Mouse (Mus musculus) limb, embryonic 12.5 days (tissue): Measurements from ENCODE around the gene Zfp526. TPM values are rescaled to one million over a fixed set of nuclear protein-coding genes. Genes with fewer than 3 reads are reported as not detected.

Source experiments
- ATAC-seq: fragments of 200-750 bp; cut with Nextera tagmentation; 2 replicates; pipeline ENCODE4 v1.8.0; 2017; ENCODE audit warnings: low read depth, moderate TSS enrichment; ENCODE audit not compliant: insufficient number of reproducible peaks, insufficient read depth, low FRiP score, low TSS enrichment
- H3K27ac ChIP-seq: fragments of 300-500 bp; sonication (generic); 2 replicates; pipeline ENCODE4 v1.5.1; 2016; ENCODE audit warnings: mild to moderate bottlenecking, moderate library complexity
- H3K27me3 ChIP-seq: fragments of 300-500 bp; sonication (generic); 2 replicates; pipeline ENCODE4 v1.6.1; 2016; ENCODE audit warnings: mild to moderate bottlenecking, moderate library complexity
- H3K36me3 ChIP-seq: fragments of 300-500 bp; sonication (generic); 2 replicates; pipeline ENCODE4 v1.6.1; 2016; ENCODE audit warnings: mild to moderate bottlenecking, moderate library complexity
- H3K4me1 ChIP-seq: fragments of 300-500 bp; sonication (generic); replicated peaks from 2 replicates; pipeline ENCODE4 v1.6.1; 2016
- H3K4me2 ChIP-seq: fragments of 300-500 bp; sonication (generic); 2 replicates; pipeline ENCODE4 v1.6.1; 2016; ENCODE audit warnings: mild to moderate bottlenecking, moderate library complexity
- H3K4me3 ChIP-seq: fragments of 300-500 bp; sonication (generic); replicated peaks from 2 replicates; pipeline ENCODE4 v1.5.1; 2016; ENCODE audit warnings: mild to moderate bottlenecking
- H3K9ac ChIP-seq: fragments of 300-500 bp; sonication (generic); replicated peaks from 2 replicates; pipeline ENCODE4 v1.6.1; 2016; ENCODE audit warnings: mild to moderate bottlenecking, moderate library complexity
- H3K9me3 ChIP-seq: fragments of 300-500 bp; sonication (generic); 2 replicates; pipeline ENCODE4 v1.6.1; 2016; ENCODE audit warnings: mild to moderate bottlenecking, moderate library complexity
- WGBS: fragments of 180-500 bp; shearing (Covaris S2); methylation state at CpG from one replicate; pipeline ENCODE4 v1.1.7; 2016; 5-methylcytosine and 5-hydroxymethylcytosine counted together
- polyA plus RNA-seq: library from polyadenylated mRNA; unstranded; fragments of >200 nt; fragmentation: Nextera tagmentation; extraction: Ambion mirVana; gene quantifications from 2 replicates; pipeline ENCODE4 v1.2.1, GENCODE M21; 2016

Gene Zfp526
- 3.1 and 3.4 TPM in 2 replicates for polyA plus RNA-seq

DNA sequence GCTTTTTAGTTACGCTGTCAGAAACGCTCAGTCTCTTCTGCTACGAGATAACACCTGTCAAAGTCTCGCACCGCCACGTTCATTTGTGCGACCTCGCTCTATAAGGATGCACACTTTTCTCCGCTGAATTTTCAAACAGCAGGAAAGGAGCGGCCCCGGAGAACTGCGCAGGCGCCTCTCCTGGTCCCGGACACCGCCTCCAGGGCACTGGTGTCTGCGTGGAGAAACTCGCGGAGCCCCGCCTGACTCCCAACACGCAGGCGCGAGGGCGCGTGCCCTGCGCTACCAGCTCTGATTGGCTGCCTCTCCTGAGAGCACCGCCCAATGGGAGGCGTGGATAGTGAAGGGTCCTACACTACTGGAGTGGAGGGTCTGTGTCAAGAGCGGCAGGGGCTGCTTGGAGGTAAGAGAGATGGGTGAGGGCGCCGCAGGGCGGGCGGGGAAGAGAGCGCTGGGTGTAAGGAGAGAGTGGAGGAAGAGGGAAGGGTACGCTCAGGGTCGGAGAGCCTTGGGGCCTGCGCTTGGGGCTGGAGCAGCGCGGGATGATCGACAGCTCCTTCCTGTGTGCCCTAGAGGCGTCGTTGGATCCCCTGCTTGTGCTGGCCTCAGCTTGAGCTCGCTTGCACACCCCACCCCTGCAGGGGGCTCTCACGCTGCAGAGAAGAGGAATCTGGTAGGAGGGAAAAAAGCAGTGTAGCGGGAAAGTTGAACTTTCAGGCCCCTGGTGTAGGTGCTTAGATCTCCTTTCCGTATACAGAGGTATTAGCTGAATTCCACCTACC lies at the start of gene Zfp526:
Gene Zfp526 (plus strand): TSS at position 324 of the 782 bp plus-strand sequence.
- ATAC-seq, result peak; percentile 96
- no peaks in the 10 kb centered on the region for H3K27me3 ChIP-seq
- H3K4me2 ChIP-seq, result peak within 1 kb of the TSS; percentile 92
- no peaks in the 10 kb centered on the region for H3K9me3 ChIP-seq
- H3K27ac ChIP-seq, result peak within 1 kb of the TSS; percentile 84
- peaks cover 27% of the 10 kb centered on the region for H3K4me1 ChIP-seq
- WGBS, result under 1% methylated on average over 45 of the region's 45 CpGs
- H3K36me3 ChIP-seq, result peaks cover 44% of the 10 kb centered on the region
- H3K4me3 ChIP-seq, result peak within 1 kb of the TSS; percentile 71
- peak within 1 kb of the TSS; percentile 71 for H3K9ac ChIP-seq

DNA sequence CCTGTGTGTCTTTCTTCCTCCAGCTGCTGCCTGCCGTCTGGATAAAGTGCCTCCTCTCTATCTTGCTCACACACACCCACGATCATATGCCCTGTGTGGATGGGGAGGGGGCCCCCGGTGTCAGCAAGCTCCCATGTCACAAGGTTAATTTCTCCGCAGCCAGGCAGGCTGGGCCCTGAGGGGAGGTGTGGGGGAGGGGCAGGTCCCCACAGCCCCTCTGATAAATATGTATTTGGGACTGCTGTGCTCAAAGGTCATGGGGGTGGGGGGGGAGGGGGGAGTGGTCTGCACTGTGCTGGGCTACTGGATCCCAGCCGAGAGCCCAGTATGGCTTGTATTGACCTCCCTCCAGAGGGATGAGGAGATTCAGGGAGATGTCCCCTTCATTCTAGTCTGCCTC lies 48.6 kb upstream of the Zfp526 start:
- H3K9ac ChIP-seq, result no peak overlapping the region
- no peak for ATAC-seq
- H3K27me3 ChIP-seq, result peaks cover 55% of the 10 kb centered on the region
- 27% methylated on average over 5 of the region's 5 CpGs for WGBS
- peaks cover 7% of the 10 kb centered on the region for H3K4me1 ChIP-seq
- no peaks in the 10 kb centered on the region for H3K36me3 ChIP-seq
- H3K4me3 ChIP-seq, result no peak overlapping the region
- H3K27ac ChIP-seq, result no peak overlapping the region
- no peaks in the 10 kb centered on the region for H3K9me3 ChIP-seq
- H3K4me2 ChIP-seq, result no peak overlapping the region

DNA sequence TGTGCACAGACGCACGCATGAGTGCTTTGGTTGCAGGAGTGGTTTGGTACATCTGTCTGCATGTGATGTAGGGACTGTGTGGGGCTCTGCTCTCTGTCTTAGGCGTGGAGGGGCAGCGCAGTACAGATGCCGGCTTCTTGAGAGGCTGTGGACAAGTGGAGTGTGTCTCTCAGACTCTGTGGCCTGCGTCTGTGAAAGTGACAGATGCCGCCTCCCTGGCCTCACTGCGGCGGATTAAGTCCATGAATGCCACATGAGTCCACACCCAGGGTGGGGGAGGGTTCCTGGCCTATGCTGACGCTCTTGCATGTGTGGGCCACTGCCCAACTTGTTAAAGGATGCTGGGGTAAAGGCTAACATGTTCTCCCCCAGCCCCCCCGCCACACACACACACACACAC lies 46.9 kb upstream of the Zfp526 start:
- H3K4me1 ChIP-seq, result peaks cover 16% of the 10 kb centered on the region
- H3K9me3 ChIP-seq, result no peaks in the 10 kb centered on the region
- H3K4me2 ChIP-seq, result no peak overlapping the region
- H3K27me3 ChIP-seq, result peaks cover 71% of the 10 kb centered on the region
- no peak overlapping the region for H3K4me3 ChIP-seq
- no peak overlapping the region for H3K27ac ChIP-seq
- 57% methylated on average over 11 of the region's 11 CpGs for WGBS
- H3K36me3 ChIP-seq, result no peaks in the 10 kb centered on the region
- 0 out of 2 replicates have a peak overlapping the region, but pooled peaks have one; percentile 18 for H3K9ac ChIP-seq
- no peak for ATAC-seq

DNA sequence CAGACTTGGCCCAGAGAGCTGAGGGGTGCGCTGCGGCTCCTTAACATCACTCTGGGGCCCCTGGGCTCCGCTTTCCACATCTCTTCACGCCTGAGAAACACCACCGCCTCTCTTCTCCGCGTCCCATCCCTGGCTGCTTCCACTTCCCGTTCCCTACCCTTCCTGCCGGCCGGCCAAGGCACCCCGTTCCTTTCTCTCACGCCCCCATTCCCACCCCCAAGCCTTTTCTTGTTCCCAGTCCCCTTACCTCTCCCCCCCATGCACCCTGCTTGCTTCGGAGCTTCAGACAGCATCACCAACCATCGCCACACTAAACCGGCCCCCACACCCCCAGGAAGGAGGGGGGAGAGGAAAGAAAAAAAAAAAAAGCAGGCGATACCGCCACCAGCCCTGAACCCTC lies 42.9 kb upstream of the Zfp526 start:
- peak overlapping the region; percentile 57 for H3K4me3 ChIP-seq
- H3K9ac ChIP-seq, result 0 out of 2 replicates have a peak overlapping the region, but pooled peaks have one; percentile 50
- H3K27ac ChIP-seq, result no peak overlapping the region
- peaks cover 92% of the 10 kb centered on the region for H3K27me3 ChIP-seq
- peak overlapping the region; percentile 76 for H3K4me2 ChIP-seq
- 2% methylated on average over 17 of the region's 17 CpGs for WGBS
- H3K36me3 ChIP-seq, result no peaks in the 10 kb centered on the region
- H3K9me3 ChIP-seq, result no peaks in the 10 kb centered on the region
- no peak for ATAC-seq
- H3K4me1 ChIP-seq, result peaks cover 27% of the 10 kb centered on the region

DNA sequence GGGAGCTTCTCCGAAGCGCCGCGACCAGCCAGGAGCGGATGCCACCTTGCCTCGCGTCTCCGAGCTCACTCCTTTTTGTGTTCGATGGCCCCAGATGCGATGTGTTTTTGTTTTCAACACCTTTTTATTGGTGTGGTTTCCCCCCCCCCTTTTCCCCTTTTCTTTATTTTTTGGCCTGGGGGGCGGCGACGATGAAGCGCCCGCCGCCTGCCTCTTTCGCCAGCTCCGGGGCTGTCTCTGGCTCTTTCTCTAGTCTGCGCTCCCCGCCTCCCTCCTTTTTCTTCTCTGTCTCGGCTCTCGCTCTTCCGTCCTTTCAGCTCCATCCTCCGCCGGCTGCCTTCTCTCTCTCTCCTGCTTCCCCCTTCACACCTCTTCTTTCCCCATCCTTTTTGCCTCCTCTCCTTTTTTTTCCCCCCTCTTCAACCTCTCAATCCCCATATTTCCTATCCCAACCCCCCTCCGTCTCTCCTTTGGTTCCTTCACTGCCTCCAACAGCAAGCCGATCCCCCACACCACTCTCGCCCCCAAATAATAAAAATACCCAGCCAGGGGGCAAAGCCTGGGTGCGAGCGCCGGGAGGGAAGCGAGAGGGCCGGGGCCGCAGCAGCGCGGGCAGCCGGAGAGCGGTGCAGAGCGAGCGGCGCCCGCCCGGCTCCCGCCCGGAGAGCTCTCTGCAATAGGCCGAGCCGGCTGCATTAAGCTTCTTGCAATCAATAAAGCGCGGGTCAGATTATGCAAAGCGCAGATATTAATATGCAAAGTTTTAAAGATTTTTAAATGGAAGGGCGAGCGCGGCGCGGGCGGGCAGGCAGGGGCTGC lies 42.2 kb upstream of the Zfp526 start:
- peak overlapping the region; percentile 76 for H3K4me2 ChIP-seq
- WGBS, result 1% methylated on average over 53 of the region's 56 CpGs
- H3K4me1 ChIP-seq, result peaks cover 27% of the 10 kb centered on the region
- H3K9me3 ChIP-seq, result no peaks in the 10 kb centered on the region
- H3K9ac ChIP-seq, result peak overlapping the region; percentile 50; the same call in 1 of the 2 replicates
- peaks cover 94% of the 10 kb centered on the region for H3K27me3 ChIP-seq
- peak; percentile 49 for ATAC-seq
- no peak overlapping the region for H3K27ac ChIP-seq
- peak overlapping the region; percentile 57 for H3K4me3 ChIP-seq
- H3K36me3 ChIP-seq, result no peaks in the 10 kb centered on the region

DNA sequence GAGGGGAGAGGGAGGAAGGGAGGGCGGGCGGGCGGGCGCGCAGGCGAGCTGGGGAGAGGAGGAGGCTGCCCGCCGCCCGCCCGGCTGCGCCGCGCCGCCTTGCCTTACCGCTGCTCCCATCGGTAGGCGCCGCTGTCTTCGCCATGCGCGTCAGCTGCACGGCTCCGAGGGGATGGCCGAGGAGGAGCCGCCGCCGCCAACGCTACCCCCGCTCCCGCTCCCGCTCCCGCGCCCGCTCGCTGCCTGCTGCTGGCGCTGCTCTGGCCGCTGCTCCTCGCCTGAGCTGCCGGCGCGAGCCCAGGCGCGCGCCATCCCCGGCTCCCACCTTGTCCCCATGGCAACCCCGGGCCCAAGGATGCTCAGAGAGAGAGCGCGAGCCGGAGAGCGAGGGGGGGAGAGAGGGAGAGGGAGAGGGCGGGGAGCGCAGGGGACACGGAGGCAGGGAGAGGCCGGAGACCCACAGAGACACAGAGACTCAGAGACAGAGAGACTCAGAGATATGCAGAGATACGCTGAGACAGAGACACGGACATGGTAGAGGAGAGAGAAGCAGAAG lies 41.5 kb upstream of the Zfp526 start, which contains the start of gene Pou2f2:
Gene Pou2f2 (minus strand): TSS at position 121 of the 556 bp plus-strand sequence.
- H3K4me3 ChIP-seq, result peak within 1 kb of the TSS; percentile 57
- peaks cover 25% of the 10 kb centered on the region for H3K4me1 ChIP-seq
- peak; percentile 79 for ATAC-seq
- H3K9ac ChIP-seq, result peak within 1 kb of the TSS; percentile 50
- H3K4me2 ChIP-seq, result peak within 1 kb of the TSS; percentile 76
- H3K9me3 ChIP-seq, result no peaks in the 10 kb centered on the region
- no peaks in the 10 kb centered on the region for H3K36me3 ChIP-seq
- H3K27me3 ChIP-seq, result peaks cover 93% of the 10 kb centered on the region
- WGBS, result 0% methylated on average over 40 of the region's 56 CpGs
- no peak within 1 kb of the TSS for H3K27ac ChIP-seq

DNA sequence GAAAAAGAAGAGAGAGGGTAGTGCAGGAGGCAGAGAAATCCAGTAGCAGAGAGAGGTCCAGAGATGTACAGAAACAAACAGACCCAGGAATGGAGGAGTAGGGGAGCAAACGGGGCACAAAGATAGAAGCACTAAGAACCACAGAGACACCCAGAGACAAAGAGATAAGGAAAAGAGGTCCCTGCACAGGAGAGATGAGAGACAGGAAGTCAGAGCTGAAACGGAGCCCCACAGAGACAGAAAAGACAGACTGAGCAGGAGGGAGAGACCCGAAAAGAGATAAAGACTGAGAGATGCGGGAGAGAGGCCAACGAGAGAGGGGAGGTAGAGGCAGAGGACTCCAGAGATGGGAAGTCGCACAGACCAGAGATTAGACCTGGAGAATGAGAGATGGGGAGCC lies 40.7 kb upstream of the Zfp526 start:
- H3K4me3 ChIP-seq, result no peak overlapping the region
- peak overlapping the region; percentile 76; the same call in 1 of the 2 replicates for H3K4me2 ChIP-seq

DNA sequence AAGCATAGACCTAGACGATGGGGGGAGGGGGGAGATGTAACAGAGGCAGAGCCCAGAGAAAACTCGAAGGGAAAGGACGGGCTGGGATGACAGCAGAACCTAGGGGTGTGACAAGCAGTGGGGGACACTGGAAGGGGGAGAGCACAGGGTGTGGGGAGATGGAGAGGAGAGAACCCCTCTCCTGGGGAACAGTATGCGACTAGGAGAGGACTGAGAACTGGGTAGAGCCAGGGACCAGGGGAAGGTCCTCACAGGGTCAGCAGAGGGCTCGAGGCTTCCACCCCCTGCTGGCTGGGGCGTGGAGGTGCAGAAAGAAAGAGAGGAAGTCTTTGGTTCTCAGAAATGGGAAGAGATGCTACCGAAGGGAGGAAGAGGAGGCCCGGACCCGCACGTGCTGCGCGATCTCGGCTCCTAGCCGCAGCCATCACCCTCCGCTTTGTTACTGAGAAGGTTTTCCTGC lies 39.9 kb upstream of the Zfp526 start:
- ATAC-seq, result no peak
- Histone ChIP-seq H3K9ac (no peak overlapping the region), H3K36me3 (no peaks in the 10 kb centered on the region), H3K4me1 (peaks cover 25% of the 10 kb centered on the region), H3K4me2 (peak overlapping the region; percentile 33), H3K4me3 (peak overlapping the region; percentile 19; the same call in 1 of the 2 replicates), H3K9me3 (no peaks in the 10 kb centered on the region), H3K27ac (no peak overlapping the region), H3K27me3 (peaks cover 92% of the 10 kb centered on the region)
- WGBS, result 1% methylated on average over 15 of the region's 15 CpGs

More for the DNA sequence above, 40.7 kb upstream of the Zfp526 start:
- H3K9ac ChIP-seq, result no peak overlapping the region
- no peaks in the 10 kb centered on the region for H3K9me3 ChIP-seq
- no peaks in the 10 kb centered on the region for H3K36me3 ChIP-seq
- H3K27ac ChIP-seq, result no peak overlapping the region
- ATAC-seq, result no peak
- H3K4me1 ChIP-seq, result peaks cover 25% of the 10 kb centered on the region
- H3K27me3 ChIP-seq, result peaks cover 96% of the 10 kb centered on the region
- WGBS, result 6% methylated on average over 6 of the region's 6 CpGs

DNA sequence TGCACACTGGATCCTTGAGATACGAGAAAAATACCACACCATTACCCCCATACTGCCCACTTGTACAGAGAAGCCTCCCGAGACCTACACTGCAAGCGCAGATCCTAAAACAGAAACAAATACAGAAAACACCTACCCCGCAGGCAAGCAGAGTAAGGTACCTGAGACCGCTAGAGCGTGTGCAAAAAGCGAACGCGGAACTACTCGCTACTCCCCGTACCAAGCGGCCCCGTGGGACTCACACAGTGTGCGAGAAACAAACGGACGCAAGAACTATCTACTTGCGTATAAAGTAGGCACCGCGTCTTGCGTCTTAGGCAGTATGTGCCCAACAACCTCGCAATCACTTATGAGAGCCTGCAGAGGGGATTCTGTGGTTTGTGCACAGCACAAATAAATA lies 39.4 kb upstream of the Zfp526 start:
- H3K27ac ChIP-seq, result no peak overlapping the region
- peak overlapping the region; percentile 33 for H3K4me2 ChIP-seq
- H3K4me1 ChIP-seq, result peaks cover 25% of the 10 kb centered on the region
- H3K9me3 ChIP-seq, result no peaks in the 10 kb centered on the region
- H3K4me3 ChIP-seq, result peak overlapping the region; percentile 19; the same call in 1 of the 2 replicates
- H3K9ac ChIP-seq, result no peak overlapping the region
- 5% methylated on average over 21 of the region's 21 CpGs for WGBS
- peaks cover 92% of the 10 kb centered on the region for H3K27me3 ChIP-seq
- ATAC-seq, result no peak
- no peaks in the 10 kb centered on the region for H3K36me3 ChIP-seq

DNA sequence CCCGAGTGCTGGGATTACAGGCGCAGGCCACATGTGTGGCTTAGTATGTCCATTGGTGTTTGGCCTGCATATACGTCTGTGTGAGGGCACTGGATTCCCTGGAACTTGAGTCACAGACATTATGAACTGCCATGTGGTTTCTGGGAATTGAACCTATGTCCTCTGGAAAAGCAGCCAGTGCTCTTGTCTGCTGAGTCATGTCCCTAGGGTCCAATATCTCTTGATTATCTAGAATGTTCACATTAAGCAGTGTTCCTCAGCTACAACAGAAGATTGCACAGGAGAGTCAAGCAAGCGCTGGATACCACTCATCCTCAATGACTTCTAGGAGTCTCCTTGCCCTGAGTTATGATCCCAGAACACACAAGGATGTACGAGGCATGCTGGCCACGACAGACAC lies 37.1 kb upstream of the Zfp526 start:
- H3K9me3 ChIP-seq, result no peaks in the 10 kb centered on the region
- no peak overlapping the region for H3K27ac ChIP-seq
- H3K4me1 ChIP-seq, result peaks cover 18% of the 10 kb centered on the region
- no peak overlapping the region for H3K4me2 ChIP-seq
- H3K4me3 ChIP-seq, result no peak overlapping the region
- ATAC-seq, result no peak
- H3K9ac ChIP-seq, result no peak overlapping the region
- WGBS, result 73% methylated on average over 6 of the region's 6 CpGs
- H3K27me3 ChIP-seq, result peaks cover 69% of the 10 kb centered on the region
- no peaks in the 10 kb centered on the region for H3K36me3 ChIP-seq
